Mouse (Mus musculus) heart, embryonic 12.5 days (tissue): ENCODE measurements around the gene Lum. TPM values are rescaled to one million over a fixed set of nuclear protein-coding genes. Genes with fewer than 3 reads are reported as not detected.

ENCODE experiments used
- ATAC-seq: fragments of 200-750 bp; cut with Nextera tagmentation; 2 replicates; pipeline ENCODE4 v1.8.0; 2017; ENCODE audit warnings: moderate TSS enrichment, moderate library complexity; ENCODE audit not compliant: insufficient number of reproducible peaks, low FRiP score
- H3K27ac ChIP-seq: fragments of 300-500 bp; sonication (generic); 2 replicates; pipeline ENCODE4 v1.5.1; 2016; ENCODE audit warnings: mild to moderate bottlenecking, moderate library complexity; ENCODE audit not compliant: poor library complexity, severe bottlenecking
- H3K27me3 ChIP-seq: fragments of 300-500 bp; sonication (generic); replicated peaks from 2 replicates; pipeline ENCODE4 v1.6.1; 2016; ENCODE audit warnings: mild to moderate bottlenecking, moderate library complexity
- H3K36me3 ChIP-seq: fragments of 300-500 bp; sonication (generic); 2 replicates; pipeline ENCODE4 v1.6.1; 2016; ENCODE audit warnings: mild to moderate bottlenecking, moderate library complexity
- H3K4me1 ChIP-seq: fragments of 300-500 bp; sonication (generic); replicated peaks from 2 replicates; pipeline ENCODE4 v1.6.1; 2016; ENCODE audit warnings: mild to moderate bottlenecking
- H3K4me2 ChIP-seq: fragments of 300-500 bp; sonication (generic); 2 replicates; pipeline ENCODE4 v1.6.1; 2016; ENCODE audit warnings: mild to moderate bottlenecking, moderate library complexity
- H3K4me3 ChIP-seq: fragments of 300-500 bp; sonication (generic); 2 replicates; pipeline ENCODE4 v1.5.1; 2016; ENCODE audit warnings: mild to moderate bottlenecking
- H3K9ac ChIP-seq: fragments of 300-500 bp; sonication (generic); 2 replicates; pipeline ENCODE4 v1.6.1; 2016; ENCODE audit warnings: mild to moderate bottlenecking, moderate library complexity
- H3K9me3 ChIP-seq: fragments of 300-500 bp; sonication (generic); replicated peaks from 2 replicates; pipeline ENCODE4 v1.6.1; 2016; ENCODE audit warnings: mild to moderate bottlenecking, moderate library complexity
- WGBS: fragments of 180-500 bp; shearing (Covaris S2); methylation state at CpG from one replicate; pipeline ENCODE4 v1.1.7; 2016; 5-methylcytosine and 5-hydroxymethylcytosine counted together
- polyA plus RNA-seq: library from polyadenylated mRNA; unstranded; fragments of >200 nt; fragmentation: Nextera tagmentation; extraction: Ambion mirVana; gene quantifications from 2 replicates; pipeline ENCODE4 v1.2.1, GENCODE M21; 2016

The Lum gene
- polyA plus RNA-seq, 1 experiment from 2014 or later: 99.5 TPM

DNA sequence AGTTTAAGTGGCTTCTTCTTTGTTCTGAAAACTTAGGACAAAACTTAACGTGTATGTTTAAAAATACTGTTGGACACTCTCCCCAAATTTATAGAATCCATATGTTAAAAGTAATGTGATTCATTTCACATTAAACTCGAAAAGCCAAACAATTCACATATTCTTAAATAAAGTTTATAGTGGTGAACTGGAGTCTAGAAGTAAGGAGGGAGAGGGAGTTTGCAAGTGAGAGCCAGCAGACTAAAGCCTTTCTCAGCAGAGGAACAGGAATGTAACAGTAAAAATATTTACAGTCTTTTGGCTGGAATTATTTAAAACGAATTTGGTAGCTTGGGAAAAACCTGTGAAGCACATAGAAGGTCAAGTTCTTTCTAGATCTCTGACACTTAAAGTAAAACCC is 26.1 kb downstream of the Lum start:
- no peak overlapping the region for H3K4me3 ChIP-seq
- H3K27me3 ChIP-seq: no peaks in the 10 kb centered on the region
- no peak overlapping the region for H3K27ac ChIP-seq
- WGBS: 48% methylated on average over 3 of the region's 3 CpGs
- no peaks in the 10 kb centered on the region for H3K36me3 ChIP-seq
- no peak for ATAC-seq
- H3K4me2 ChIP-seq: no peak overlapping the region
- peaks cover 8% of the 10 kb centered on the region for H3K4me1 ChIP-seq
- H3K9ac ChIP-seq: no peak overlapping the region
- no peaks in the 10 kb centered on the region for H3K9me3 ChIP-seq

DNA sequence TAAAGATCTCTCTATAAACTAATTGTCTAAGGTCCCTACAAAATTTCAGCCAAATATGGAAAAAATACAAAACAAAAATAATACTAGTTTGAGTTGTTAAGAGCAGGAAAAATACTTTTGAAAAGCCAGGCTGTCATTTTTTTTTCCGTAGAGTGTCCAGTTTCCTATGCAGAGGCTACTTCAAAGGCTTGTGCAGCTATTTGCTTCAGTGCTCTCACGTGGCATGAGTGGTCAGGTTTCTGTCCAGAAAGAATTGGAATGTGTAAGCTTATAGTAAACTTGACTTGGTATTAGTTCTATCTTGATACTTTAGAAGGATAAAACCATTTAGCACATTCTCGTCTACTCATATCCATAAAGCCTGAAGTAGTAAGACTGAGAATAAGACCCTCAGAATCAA is 26.8 kb downstream of the Lum start:
- Histone ChIP-seq H3K9ac (no peak overlapping the region), H3K4me3 (no peak overlapping the region), H3K4me1 (peaks cover 8% of the 10 kb centered on the region), H3K27ac (no peak overlapping the region), H3K9me3 (no peaks in the 10 kb centered on the region), H3K36me3 (no peaks in the 10 kb centered on the region), H3K27me3 (no peaks in the 10 kb centered on the region), H3K4me2 (no peak overlapping the region)
- 60% methylated on average over 3 of the region's 3 CpGs for WGBS
- no peak for ATAC-seq

DNA sequence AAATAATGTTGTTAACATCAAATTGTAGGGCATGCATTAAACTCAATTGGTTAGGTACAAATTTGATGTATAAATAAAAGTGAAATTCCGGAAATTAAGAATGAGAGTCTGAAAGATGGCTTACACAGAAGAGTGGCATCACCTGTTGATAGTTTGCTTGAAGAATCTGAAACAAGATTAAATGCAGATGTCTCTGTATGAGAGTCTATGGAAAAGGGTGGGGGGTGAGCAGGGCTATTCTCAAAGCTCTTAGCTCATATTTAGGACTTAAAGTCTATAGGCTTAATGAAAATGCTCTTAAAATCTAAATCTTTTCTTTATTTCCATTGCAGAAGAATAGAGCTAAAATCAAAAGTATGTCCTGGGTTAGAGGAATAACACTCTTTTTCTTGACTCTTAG is 30.8 kb downstream of the Lum start:
- ATAC-seq: no peak
- WGBS: 60% methylated on average over 1 of the region's 1 CpGs
- no peaks in the 10 kb centered on the region for H3K27me3 ChIP-seq
- no peak overlapping the region for H3K4me2 ChIP-seq
- no peak overlapping the region for H3K4me3 ChIP-seq
- no peak overlapping the region for H3K27ac ChIP-seq
- H3K9me3 ChIP-seq: no peaks in the 10 kb centered on the region
- no peak overlapping the region for H3K9ac ChIP-seq
- H3K4me1 ChIP-seq: no peaks in the 10 kb centered on the region
- no peaks in the 10 kb centered on the region for H3K36me3 ChIP-seq

DNA sequence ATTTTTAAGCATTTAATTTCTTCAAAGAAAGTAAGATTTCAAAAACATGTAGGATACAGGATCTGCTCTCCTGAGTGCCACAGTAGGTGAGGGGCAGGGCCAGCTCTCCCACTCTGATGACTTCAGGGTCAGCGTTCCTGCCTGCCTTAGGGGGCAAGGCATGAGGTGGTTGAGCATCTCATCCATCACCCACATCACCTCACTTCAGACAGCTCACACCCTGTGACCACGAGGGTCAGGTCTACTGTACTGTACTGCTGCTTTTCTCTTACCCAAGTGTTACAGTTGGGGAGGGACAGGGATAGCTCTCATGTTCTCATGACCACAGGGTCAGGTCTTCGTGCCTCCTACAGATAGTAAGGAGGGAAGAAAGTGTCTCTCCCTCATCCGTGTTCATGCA is 36.8 kb downstream of the Lum start:
- ATAC-seq: no peak

DNA sequence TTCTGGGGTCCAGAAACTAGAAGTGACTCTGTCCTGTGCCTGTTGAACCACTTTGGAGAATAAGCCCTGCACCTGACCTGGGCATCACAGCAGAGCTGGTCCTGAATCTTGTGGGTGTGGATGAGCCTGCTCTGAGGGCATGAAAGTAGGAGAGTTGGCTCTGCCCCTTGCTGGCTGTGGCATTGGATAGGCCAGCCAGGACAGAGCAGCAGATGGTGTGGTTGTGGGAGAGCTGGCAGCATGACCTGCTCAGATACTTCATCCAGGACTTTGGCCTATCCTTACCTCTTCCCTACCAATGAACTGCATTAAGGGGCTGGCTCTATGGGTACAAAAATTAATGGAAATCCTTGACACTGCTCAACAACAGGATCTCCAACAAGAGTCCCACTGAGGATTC is 38.3 kb downstream of the Lum start:
- ATAC-seq: no peak
- no peak overlapping the region for H3K27ac ChIP-seq
- no peaks in the 10 kb centered on the region for H3K36me3 ChIP-seq
- no peaks in the 10 kb centered on the region for H3K4me1 ChIP-seq
- no peak overlapping the region for H3K9ac ChIP-seq
- H3K27me3 ChIP-seq: no peaks in the 10 kb centered on the region
- H3K9me3 ChIP-seq: no peaks in the 10 kb centered on the region
- no peak overlapping the region for H3K4me3 ChIP-seq
- H3K4me2 ChIP-seq: no peak overlapping the region

More for the DNA sequence above, 36.8 kb downstream of the Lum start:
- H3K36me3 ChIP-seq: no peaks in the 10 kb centered on the region
- no peak overlapping the region for H3K4me2 ChIP-seq
- 55% methylated on average over 4 of the region's 4 CpGs for WGBS
- H3K27ac ChIP-seq: no peak overlapping the region
- H3K27me3 ChIP-seq: no peaks in the 10 kb centered on the region
- no peaks in the 10 kb centered on the region for H3K9me3 ChIP-seq
- H3K4me1 ChIP-seq: no peaks in the 10 kb centered on the region
- H3K9ac ChIP-seq: no peak overlapping the region
- H3K4me3 ChIP-seq: no peak overlapping the region

DNA sequence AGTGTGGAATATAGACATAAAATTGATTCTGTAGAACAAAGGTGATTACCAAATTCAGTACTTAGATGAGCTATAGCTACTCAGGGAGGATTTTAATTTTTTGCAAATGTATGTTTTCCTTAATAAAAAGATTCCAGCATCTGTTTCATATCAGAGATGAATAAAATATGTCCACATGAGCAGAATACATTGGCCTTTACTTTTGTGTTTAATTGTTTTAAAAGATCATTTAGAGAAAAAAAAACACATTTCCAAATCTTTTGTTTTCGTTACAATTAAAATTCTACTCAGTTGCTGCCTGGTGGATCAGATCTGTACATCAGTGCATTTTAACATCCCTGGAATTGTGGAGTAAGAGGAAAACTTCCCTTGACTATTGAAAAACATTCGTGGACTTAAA is 41.7 kb downstream of the Lum start, which contains the start of gene Kera:
Gene Kera (plus strand): TSS at position 301 of the 400 bp plus-strand sequence.
- Histone ChIP-seq H3K4me1 (no peaks in the 10 kb centered on the region), H3K27ac (no peak within 1 kb of the TSS), H3K9ac (no peak within 1 kb of the TSS), H3K36me3 (no peaks in the 10 kb centered on the region), H3K4me3 (no peak within 1 kb of the TSS), H3K27me3 (no peaks in the 10 kb centered on the region), H3K9me3 (no peaks in the 10 kb centered on the region), H3K4me2 (no peak within 1 kb of the TSS)
- WGBS: 69% methylated on average over 2 of the region's 2 CpGs
- ATAC-seq: no peak

Other genes with a start within 250 kb of the Lum start
- 86.8 and 96.1 TPM in 2 replicates for gene Dcn, start 85.5 kb upstream of the Lum start, polyA plus RNA-seq
- gene Kera, start 41.8 kb downstream of the Lum start, polyA plus RNA-seq: 0.17 TPM in 1 of 2 replicates, not detected in the other
- 0.42 and 0.79 TPM in 2 replicates for gene Epyc, start 78.9 kb downstream of the Lum start, polyA plus RNA-seq
- gene Ccer1, start 127.9 kb downstream of the Lum start, polyA plus RNA-seq: not detected in 2 replicates
- gene C030005K15Rik, start 161.6 kb downstream of the Lum start, polyA plus RNA-seq: not detected in 2 replicates